Mouse (Mus musculus): Measurements from ENCODE around the gene Pecam1. TPM values are rescaled to one million over a fixed set of nuclear protein-coding genes. Genes with fewer than 3 reads are reported as not detected.

Pecam1 gene
- total and polyA plus RNA-seq, 3 experiments = 0.93 TPM; not detected in 2

DNA sequence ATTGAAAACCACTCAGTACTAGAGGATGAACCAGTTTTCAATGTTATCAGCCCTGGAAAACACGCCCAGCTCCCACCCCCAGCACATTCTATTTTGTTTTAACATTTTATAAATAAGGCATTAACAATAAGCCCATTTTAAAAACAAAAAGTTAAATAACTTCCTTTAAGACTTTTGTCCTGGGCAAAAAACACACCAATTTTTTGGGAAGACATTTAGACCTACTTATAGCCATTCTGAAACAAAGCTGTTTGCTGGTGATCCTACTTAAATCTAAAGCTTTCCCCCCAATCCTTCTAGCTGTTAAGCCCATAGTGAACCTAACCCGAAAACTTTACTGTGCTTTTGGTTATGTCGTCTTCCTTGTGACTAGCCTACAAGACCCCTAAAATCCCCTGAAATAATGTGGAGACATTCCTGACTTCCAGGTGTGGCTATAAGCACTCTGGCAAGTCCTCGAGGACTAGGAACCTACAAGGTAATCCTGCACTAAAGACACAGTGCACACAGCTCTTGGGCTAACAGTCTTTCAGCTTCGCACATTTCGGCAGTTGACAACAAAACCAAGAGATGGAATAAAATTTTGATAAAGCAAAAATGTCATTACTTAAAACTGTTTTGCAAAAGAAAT, 30.3 kb upstream of the Pecam1 start:
- H3K4me3 ChIP-seq (ENCODE audit: low read depth, low read length) = no peak overlapping the region

GRCm38 (mm10) chr11:106780089-106780425, 29.6 kb upstream of the Pecam1 start:
- ATAC-seq (ENCODE audit: extremely low read depth, insufficient number of reproducible peaks, low FRiP score, poor library complexity, severe bottlenecking) (no peak), DNase-seq (ENCODE audit: low spot score) (no peak)
- H3K27me3 ChIP-seq (ENCODE audit: insufficient read depth, low read length) = no peaks in the 10 kb centered on the region
- H3K36me3 ChIP-seq (replicated peaks) = peaks cover 67% of the 10 kb centered on the region
- H3K9me3 ChIP-seq (replicated peaks) = no peaks in the 10 kb centered on the region
- peaks cover 43% of the 10 kb centered on the region for H3K4me1 ChIP-seq (ENCODE audit: insufficient read depth, low read depth, low read length)
- TF ChIP-seq GATA1 (IDR thresholded peaks at IDR 0.05; ENCODE audit: borderline replicate concordance, low read length) (no peak), GATA2 (IDR thresholded peaks at IDR 0.05; ENCODE audit: borderline replicate concordance, low read depth, low read length) (no peak), TAL1 (conservative IDR thresholded peaks at IDR 0.05; ENCODE audit: low read depth, low read length) (no peak), POLR2AphosphoS5 (IDR thresholded peaks at IDR 0.05; ENCODE audit: insufficient replicate concordance, low read depth, low read length) (no peak), CTCF (IDR thresholded peaks at IDR 0.05; ENCODE audit: low read depth, low read length) (no peak)
- peak overlapping the region; percentile 91; the same call in 1 of the 2 replicates for H3K4me3 ChIP-seq (ENCODE audit: low read depth, low read length)

More for the DNA sequence above, 30.3 kb upstream of the Pecam1 start:
- Histone ChIP-seq H3K36me3 (replicated peaks) (peaks cover 67% of the 10 kb centered on the region), H3K27me3 (ENCODE audit: insufficient read depth, low read length) (no peaks in the 10 kb centered on the region), H3K4me1 (ENCODE audit: insufficient read depth, low read depth, low read length) (peaks cover 48% of the 10 kb centered on the region), H3K9me3 (replicated peaks) (no peaks in the 10 kb centered on the region)
- TF ChIP-seq GATA1 (IDR thresholded peaks at IDR 0.05; ENCODE audit: borderline replicate concordance, low read length) (no peak), CTCF (IDR thresholded peaks at IDR 0.05; ENCODE audit: low read depth, low read length) (no peak), TAL1 (conservative IDR thresholded peaks at IDR 0.05; ENCODE audit: low read depth, low read length) (no peak), GATA2 (IDR thresholded peaks at IDR 0.05; ENCODE audit: borderline replicate concordance, low read depth, low read length) (no peak), POLR2AphosphoS5 (IDR thresholded peaks at IDR 0.05; ENCODE audit: insufficient replicate concordance, low read depth, low read length) (no peak)
- DNase-seq (ENCODE audit: low spot score) (no peak), ATAC-seq (ENCODE audit: extremely low read depth, insufficient number of reproducible peaks, low FRiP score, poor library complexity, severe bottlenecking) (no peak)

GRCm38 (mm10) chr11:106779388-106780088, 29.1 kb upstream of the Pecam1 start, which contains the start of gene Polg2:
Gene Polg2 (minus strand): TSS chr11:106779537.
- peak; percentile 89 for DNase-seq (ENCODE audit: low spot score)
- ATAC-seq (ENCODE audit: extremely low read depth, insufficient number of reproducible peaks, low FRiP score, poor library complexity, severe bottlenecking) = peak; percentile 94
- H3K4me3 ChIP-seq (ENCODE audit: low read depth, low read length) = peak within 1 kb of the TSS; percentile 91
- peaks cover 42% of the 10 kb centered on the region for H3K4me1 ChIP-seq (ENCODE audit: insufficient read depth, low read depth, low read length)
- no peaks in the 10 kb centered on the region for H3K27me3 ChIP-seq (ENCODE audit: insufficient read depth, low read length)
- TF ChIP-seq POLR2AphosphoS5 (IDR thresholded peaks at IDR 0.05; ENCODE audit: insufficient replicate concordance, low read depth, low read length) (peak; percentile 91; the same call in 1 of the 2 replicates), CTCF (IDR thresholded peaks at IDR 0.05; ENCODE audit: low read depth, low read length) (no peak), GATA2 (IDR thresholded peaks at IDR 0.05; ENCODE audit: borderline replicate concordance, low read depth, low read length) (no peak), TAL1 (conservative IDR thresholded peaks at IDR 0.05; ENCODE audit: low read depth, low read length) (no peak)
- H3K9me3 ChIP-seq (replicated peaks) = no peaks in the 10 kb centered on the region
- H3K36me3 ChIP-seq (replicated peaks) = peaks cover 67% of the 10 kb centered on the region

- no peak for ATAC-seq (ENCODE audit: extremely low read depth, insufficient number of reproducible peaks, low FRiP score, poor library complexity, severe bottlenecking)
- Histone ChIP-seq H3K9me3 (replicated peaks) (no peaks in the 10 kb centered on the region), H3K4me3 (ENCODE audit: low read depth, low read length) (peak overlapping the region; percentile 91), H3K27me3 (ENCODE audit: insufficient read depth, low read length) (no peaks in the 10 kb centered on the region), H3K4me1 (ENCODE audit: insufficient read depth, low read depth, low read length) (peaks cover 35% of the 10 kb centered on the region), H3K36me3 (replicated peaks) (peaks cover 67% of the 10 kb centered on the region)
- DNase-seq (ENCODE audit: low spot score) = no peak
- TF ChIP-seq GATA1 (IDR thresholded peaks at IDR 0.05; ENCODE audit: borderline replicate concordance, low read length) (no peak), GATA2 (IDR thresholded peaks at IDR 0.05; ENCODE audit: borderline replicate concordance, low read depth, low read length) (no peak), CTCF (IDR thresholded peaks at IDR 0.05; ENCODE audit: low read depth, low read length) (no peak), TAL1 (conservative IDR thresholded peaks at IDR 0.05; ENCODE audit: low read depth, low read length) (no peak), POLR2AphosphoS5 (IDR thresholded peaks at IDR 0.05; ENCODE audit: insufficient replicate concordance, low read depth, low read length) (no peak)
Observed at GRCm38 (mm10) chr11:106778589-106779387, 28.4 kb upstream of the Pecam1 start.

GRCm38 (mm10) chr11:106778132-106778531, 27.7 kb upstream of the Pecam1 start:
- H3K36me3 ChIP-seq (replicated peaks) = peaks cover 67% of the 10 kb centered on the region
- no peak for DNase-seq (ENCODE audit: low spot score)
- H3K4me3 ChIP-seq (ENCODE audit: low read depth, low read length) = peak overlapping the region; percentile 27; the same call in 1 of the 2 replicates

More at GRCm38 (mm10) chr11:106778132-106778531, 27.7 kb upstream of the Pecam1 start:
- ATAC-seq (ENCODE audit: extremely low read depth, insufficient number of reproducible peaks, low FRiP score, poor library complexity, severe bottlenecking) = no peak
- H3K4me1 ChIP-seq (ENCODE audit: insufficient read depth, low read depth, low read length) = peaks cover 29% of the 10 kb centered on the region
- H3K27me3 ChIP-seq (ENCODE audit: insufficient read depth, low read length) = no peaks in the 10 kb centered on the region
- H3K9me3 ChIP-seq (replicated peaks) = no peaks in the 10 kb centered on the region
- TF ChIP-seq TAL1 (conservative IDR thresholded peaks at IDR 0.05; ENCODE audit: low read depth, low read length) (no peak), GATA2 (IDR thresholded peaks at IDR 0.05; ENCODE audit: borderline replicate concordance, low read depth, low read length) (no peak), CTCF (IDR thresholded peaks at IDR 0.05; ENCODE audit: low read depth, low read length) (no peak), GATA1 (IDR thresholded peaks at IDR 0.05; ENCODE audit: borderline replicate concordance, low read length) (no peak), POLR2AphosphoS5 (IDR thresholded peaks at IDR 0.05; ENCODE audit: insufficient replicate concordance, low read depth, low read length) (no peak)

All from G1E (cell line).